Mouse (Mus musculus) left cerebral cortex, postnatal 4 days (tissue): ENCODE data around the gene 1110008P14Rik. TPM values are rescaled to one million over a fixed set of nuclear protein-coding genes. Genes with fewer than 3 reads are reported as not detected.
A peak's percentile ranks its signal among the peaks of the same experiment; 100 is the strongest.

Source experiments
- DNase-seq: peaks from one replicate; pipeline ENCODE4 v3.0.0-alpha.2; 2022
- intact Hi-C: fragments of 180-260 bp; cut with DNase I; formaldehyde crosslinking; loops from one replicate; pipeline ENCODE4 v1.15.1; 2025
- total RNA-seq, 2 experiments: library from RNA; stranded (reverse); gene quantifications; 2 replicates each; pipeline ENCODE4 v1.2.3; 2021

The 1110008P14Rik gene
- total RNA-seq, result 100 to 1,000 TPM; 101 to 110 TPM

DNA sequence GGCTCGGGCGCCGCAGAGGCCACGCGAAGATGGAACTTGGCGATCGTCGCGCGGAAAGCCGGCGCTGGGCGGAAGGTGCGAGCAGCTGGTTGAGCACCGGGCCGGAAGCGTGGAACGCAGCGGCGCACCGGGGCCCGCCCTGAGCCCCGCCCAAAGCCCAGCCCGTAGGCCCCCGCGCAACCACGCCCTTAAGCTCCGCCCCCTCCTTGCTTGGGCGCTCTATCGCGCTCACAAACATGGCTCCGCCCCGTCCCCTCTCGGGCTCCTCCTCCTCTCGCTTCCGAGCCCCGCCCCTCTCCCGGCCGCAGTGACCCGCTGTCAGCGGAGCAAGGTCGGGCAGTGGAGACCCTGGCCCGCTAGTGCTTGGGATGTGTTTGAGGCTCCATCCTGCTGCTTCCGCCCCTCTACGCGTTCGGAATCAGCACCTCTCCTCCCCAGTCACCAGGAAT lies at the start of gene 1110008P14Rik:
1110008P14Rik (minus strand) TSS at position 164 of the 449 bp plus-strand sequence.
- intact Hi-C loops, result no loop called here
- peak; percentile 92 for DNase-seq

GRCm38 (mm10) chr2:32430701-32431676 lies 49.3 kb upstream of the 1110008P14Rik start:
- intact Hi-C loops, result no loop called here

GRCm38 (mm10) chr2:32429215-32429891 lies 47.6 kb upstream of the 1110008P14Rik start:
- intact Hi-C loops, result no loop called here
- DNase-seq, result no peak

More at GRCm38 (mm10) chr2:32430701-32431676, 49.3 kb upstream of the 1110008P14Rik start:
- DNase-seq, result peak; percentile 86

GRCm38 (mm10) chr2:32428262-32428722 lies 46.6 kb upstream of the 1110008P14Rik start:
- no peak for DNase-seq
- intact Hi-C loops, result no loop called here

DNA sequence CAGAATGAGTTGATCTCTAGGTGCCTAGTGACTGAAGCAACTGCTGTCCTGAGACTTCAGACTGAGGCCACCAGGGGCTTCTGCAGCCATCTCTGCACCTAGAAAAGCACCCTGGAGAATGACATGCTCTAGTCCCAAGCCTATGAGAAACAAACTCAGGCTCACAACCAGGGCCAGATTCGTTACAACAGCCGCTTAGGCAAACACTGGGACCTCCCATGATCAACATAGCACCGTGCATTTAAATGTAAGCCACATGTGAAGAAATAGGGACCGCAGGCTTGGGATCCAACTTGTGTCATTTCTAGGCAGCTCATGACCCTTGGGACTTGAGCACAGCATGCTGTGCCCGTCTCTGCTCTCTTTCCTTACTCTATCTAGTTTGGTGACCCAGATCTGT lies 46.0 kb upstream of the 1110008P14Rik start:
- intact Hi-C loops, result no loop called here
- no peak for DNase-seq

GRCm38 (mm10) chr2:32426141-32426540 lies 44.4 kb upstream of the 1110008P14Rik start:
- intact Hi-C loops, result no loop called here

DNA sequence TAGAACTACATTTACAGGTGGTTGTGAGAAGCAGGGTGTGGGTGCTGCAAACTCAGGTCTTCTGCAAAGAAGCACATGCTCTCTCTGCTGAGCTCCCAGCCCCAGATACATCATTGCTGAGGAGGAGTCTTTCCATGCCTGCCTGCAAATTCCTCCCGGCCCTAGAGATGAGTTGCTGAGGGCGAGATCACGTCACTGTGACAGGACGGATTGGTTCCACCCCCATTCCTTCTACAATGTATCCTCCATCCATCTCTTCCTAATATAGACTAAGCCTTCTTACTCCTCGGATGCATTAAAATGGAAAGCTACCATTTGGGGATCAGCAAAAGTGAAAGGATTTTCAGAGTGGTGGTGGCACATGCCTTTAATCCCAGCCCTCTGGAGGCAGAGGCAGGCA lies 43.8 kb upstream of the 1110008P14Rik start:
- DNase-seq, result no peak
- intact Hi-C loops, result no loop called here

More at GRCm38 (mm10) chr2:32426141-32426540, 44.4 kb upstream of the 1110008P14Rik start:
- DNase-seq, result no peak

DNA sequence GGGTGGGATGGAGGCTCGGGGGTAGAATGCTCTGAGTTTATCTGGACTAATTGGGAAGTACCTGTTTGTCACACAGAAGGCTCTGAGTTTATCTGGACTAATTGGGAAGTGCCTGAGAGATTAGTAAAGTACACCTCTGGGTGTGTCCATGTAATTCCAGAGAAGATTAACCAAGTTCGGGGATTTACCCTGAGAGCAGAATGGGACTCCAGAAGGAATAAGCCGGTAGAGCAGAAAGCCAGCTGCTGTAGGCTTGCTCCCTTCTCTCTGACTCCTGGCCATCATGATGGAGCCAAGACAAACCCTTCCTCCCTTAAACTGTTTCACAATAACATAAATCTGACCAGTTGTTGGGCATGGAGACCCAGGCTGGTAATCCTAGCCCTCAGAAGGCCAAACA lies 43.1 kb upstream of the 1110008P14Rik start:
- no peak for DNase-seq
- intact Hi-C loops, result no loop called here

DNA sequence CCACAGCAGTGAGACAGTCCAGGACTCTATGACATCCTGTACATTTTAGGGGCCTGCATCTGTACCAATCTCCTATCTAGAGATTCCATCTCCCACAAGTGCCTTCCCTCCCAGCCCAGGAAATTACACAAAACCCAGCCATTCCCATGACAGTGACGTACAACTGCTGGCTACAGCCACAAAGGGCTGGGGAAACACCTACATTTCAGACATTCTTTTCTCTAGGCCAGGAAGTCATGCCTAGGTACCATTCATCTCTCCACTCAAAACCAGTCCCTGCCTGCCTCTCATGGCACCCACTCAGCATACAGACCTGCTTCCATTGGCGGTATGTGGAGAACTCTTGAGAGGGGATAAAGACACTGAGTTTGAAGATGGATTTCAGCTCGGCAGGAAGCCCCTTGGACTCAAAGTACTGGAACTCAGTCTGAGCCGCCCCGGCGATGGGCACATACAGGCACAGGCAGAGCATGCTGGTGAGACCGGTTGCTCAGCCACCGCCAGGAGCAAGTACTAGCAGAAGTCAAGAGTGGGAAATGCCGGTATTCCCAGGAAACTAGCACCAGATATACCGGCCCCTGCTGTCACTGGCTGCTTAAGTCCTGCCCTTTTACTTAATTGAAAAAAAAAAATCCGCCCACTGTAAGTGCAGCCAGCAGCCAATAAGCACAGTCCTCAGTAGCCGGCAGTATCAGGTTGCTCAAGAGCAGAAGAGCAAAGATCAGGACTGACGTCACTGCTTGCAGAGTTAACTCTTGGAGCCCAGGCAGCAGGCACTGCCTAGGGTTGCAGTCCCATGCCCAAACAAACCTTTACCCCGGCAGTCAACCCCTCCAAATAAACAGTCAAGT lies 42.0 kb upstream of the 1110008P14Rik start:
- peak; percentile 35 for DNase-seq
- intact Hi-C loops, result no loop called here

GRCm38 (mm10) chr2:32421851-32422251 lies 40.1 kb upstream of the 1110008P14Rik start:
- intact Hi-C loops, result no loop called here
- DNase-seq, result no peak

GRCm38 (mm10) chr2:32420647-32421046 lies 38.9 kb upstream of the 1110008P14Rik start:
- DNase-seq, result no peak
- intact Hi-C loops, result no loop called here

GRCm38 (mm10) chr2:32420066-32420608 lies 38.4 kb upstream of the 1110008P14Rik start:
- intact Hi-C loops, result no loop called here

DNA sequence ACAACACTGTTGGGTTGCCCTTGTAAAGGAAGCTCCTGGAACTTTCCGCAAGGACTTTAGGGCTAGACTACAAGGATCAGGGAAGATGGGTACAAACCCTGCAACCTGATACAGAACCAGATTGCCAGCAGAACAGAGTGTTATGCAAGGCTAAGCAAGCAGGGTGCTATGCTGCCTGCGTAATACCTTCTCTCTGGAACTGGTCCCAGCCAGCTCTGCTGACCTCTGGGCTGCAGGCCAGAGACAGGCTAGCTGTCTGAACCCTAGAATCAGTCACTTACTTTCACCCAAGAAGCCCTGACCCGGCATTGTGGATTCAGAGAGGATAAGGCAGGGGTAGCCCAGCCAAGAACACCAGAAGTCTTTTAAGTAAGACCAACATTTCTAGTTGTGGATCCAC lies 37.6 kb upstream of the 1110008P14Rik start:
- DNase-seq, result no peak
- intact Hi-C loops, result no loop called here

More at GRCm38 (mm10) chr2:32420066-32420608, 38.4 kb upstream of the 1110008P14Rik start:
- DNase-seq, result no peak

- no peak for DNase-seq
- intact Hi-C loops, result no loop called here
Measured at GRCm38 (mm10) chr2:32418430-32419151, 36.9 kb upstream of the 1110008P14Rik start.

DNA sequence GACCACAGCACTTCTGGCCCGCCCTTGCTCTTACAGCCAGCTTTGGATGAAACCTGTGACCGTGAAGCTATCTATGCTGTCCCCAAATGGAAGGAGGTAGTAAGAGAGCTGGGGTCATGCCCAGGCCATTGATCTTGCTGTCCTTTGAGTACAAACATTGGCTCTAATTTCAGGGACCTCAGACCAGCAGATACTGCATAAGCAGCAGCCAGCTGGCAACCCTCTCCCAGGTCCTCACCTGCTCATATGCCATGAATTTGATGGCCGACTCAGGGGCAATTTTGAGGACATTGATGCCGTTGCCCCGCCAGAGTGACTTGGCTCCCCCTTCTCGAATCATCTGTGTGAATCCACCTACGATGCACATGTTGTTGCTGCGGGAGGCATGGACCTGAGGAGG lies 35.7 kb upstream of the 1110008P14Rik start:
- intact Hi-C loops, result no loop called here
- no peak for DNase-seq

GRCm38 (mm10) chr2:32416556-32416955 lies 34.8 kb upstream of the 1110008P14Rik start:
- intact Hi-C loops, result no loop called here

DNA sequence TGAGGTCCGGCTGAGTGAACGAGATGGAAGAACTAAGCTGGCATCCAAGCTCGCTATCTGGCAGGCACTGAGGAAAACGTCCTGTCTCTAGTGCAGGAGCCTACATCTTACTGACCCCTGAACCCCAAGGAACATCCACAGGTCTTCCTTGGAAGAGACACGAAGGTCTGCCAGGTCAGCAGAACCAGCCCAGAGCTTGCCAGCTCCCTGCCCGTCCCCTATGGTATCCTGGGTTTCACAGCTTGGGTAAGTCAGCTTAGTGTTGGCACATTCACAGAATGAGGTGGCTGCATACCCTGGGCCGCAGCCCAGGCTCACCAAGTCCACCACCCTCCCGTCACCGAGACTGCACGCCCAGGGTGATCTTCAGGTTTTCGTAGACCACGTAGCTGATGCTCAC lies 34.1 kb upstream of the 1110008P14Rik start:
- intact Hi-C loops, result no loop called here
- no peak for DNase-seq

More at GRCm38 (mm10) chr2:32416556-32416955, 34.8 kb upstream of the 1110008P14Rik start:
- no peak for DNase-seq

DNA sequence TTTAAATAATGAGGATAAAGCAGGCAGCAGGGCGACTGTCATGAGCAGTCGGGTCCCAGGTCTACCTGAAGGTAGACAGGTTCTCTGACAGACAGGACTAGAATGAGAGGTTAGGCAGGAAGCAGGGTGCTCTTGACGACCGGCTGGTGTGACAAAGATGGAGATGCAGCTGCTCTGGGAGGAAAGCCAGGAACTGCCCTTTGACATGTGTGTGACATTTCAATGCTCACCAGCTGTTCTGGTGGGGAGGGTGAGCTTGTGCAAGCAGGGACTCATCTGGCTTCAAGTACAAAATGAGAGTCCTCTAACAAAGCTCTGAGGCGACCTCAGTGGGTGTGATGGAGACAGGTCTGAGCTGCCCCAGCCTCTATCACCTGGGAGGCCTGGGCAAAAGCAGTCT lies 32.2 kb upstream of the 1110008P14Rik start:
- no peak for DNase-seq
- intact Hi-C loops, result no loop called here

DNA sequence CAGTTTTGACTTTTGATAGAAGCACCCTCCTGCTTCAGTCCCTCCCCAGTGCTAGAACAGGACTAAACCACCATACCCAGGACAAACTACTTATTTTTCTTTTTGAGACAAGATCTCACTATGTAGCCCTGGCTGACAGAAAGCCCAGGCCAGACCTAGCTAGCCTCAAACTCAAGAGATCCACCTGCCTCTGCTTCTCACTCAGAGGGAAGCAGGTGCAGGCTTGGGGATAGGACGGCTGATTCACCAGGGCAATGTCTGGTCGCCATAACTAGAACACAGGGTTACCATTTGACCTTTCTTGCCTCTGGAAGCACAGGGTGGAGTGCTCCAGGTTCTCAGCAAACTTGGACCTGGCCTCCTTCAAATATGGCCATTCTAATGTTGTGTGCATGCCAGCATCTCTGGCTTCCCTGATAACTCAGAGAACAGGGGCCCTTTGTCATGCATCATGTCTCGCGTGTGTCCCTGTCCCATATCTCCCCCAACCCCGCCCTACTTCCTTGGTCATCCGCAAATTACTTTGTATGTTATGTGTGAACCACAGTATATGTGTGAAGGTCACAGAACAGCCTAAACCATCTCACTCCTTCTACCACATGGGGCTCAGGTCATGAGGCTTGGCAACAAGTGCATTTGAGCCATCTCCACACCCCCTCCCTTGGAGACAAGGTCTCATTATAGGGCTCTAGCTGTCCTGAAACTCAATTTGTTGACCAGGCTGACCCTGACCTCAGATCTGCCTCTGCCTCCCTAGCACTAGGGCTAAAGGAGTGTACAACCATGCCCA lies 31.2 kb upstream of the 1110008P14Rik start:
- intact Hi-C loops, result no loop called here
- no peak for DNase-seq
